Mouse (Mus musculus) testis, adult 2 months (tissue): ENCODE measurements at regions not wholly inside any gene's neighbourhood (a gene's known extent, or its start where the extent isn't known, plus 50 kb on each side); places are given as distances from the start of the nearest gene placed in this dataset.

Experiments used
- H3K27ac ChIP-seq: fragments of 200-500 bp; 2 replicates; pipeline ENCODE4 v1.5.1; 2012; ENCODE audit warnings: low read depth, low read length; ENCODE audit not compliant: control insufficient read depth, insufficient read depth
- H3K27me3 ChIP-seq: fragments of 200-500 bp; 2 replicates; pipeline ENCODE4 v1.6.1; 2012; ENCODE audit warnings: mild to moderate bottlenecking, low read length, moderate library complexity; ENCODE audit not compliant: control insufficient read depth, insufficient read depth
- H3K36me3 ChIP-seq: fragments of 200-500 bp; 2 replicates; pipeline ENCODE4 v1.6.1; 2012; ENCODE audit warnings: mild to moderate bottlenecking, low read length; ENCODE audit not compliant: control insufficient read depth, insufficient read depth
- H3K4me1 ChIP-seq: fragments of 200-500 bp; 2 replicates; pipeline ENCODE4 v1.6.1; 2012; ENCODE audit warnings: low read length; ENCODE audit not compliant: control insufficient read depth, insufficient read depth
- H3K4me3 ChIP-seq: fragments of 200-500 bp; 2 replicates; pipeline ENCODE4 v1.5.1; 2012; ENCODE audit warnings: low read depth, mild to moderate bottlenecking, low read length, moderate library complexity, mixed read lengths; ENCODE audit not compliant: control insufficient read depth
- CTCF ChIP-seq: fragments of 200-500 bp; IDR thresholded peaks from 2 replicates; pipeline ENCODE4 v1.5.1; 2012; ENCODE audit warnings: low read depth, mild to moderate bottlenecking, inconsistent platforms, low read length, moderate library complexity; ENCODE audit not compliant: control insufficient read depth, insufficient read depth, insufficient replicate concordance
- POLR2A ChIP-seq: fragments of 200-500 bp; IDR thresholded peaks from 2 replicates; pipeline ENCODE4 v1.6.1; 2012; ENCODE audit warnings: low read depth, mild to moderate bottlenecking, inconsistent platforms, low read length, moderate library complexity; ENCODE audit not compliant: control insufficient read depth

GRCm38 (mm10) chr19:15611137-15611758 is 335.9 kb downstream of the Psat1 start:
- Histone ChIP-seq H3K4me3 (no peak overlapping the region), H3K4me1 (no peaks in the 10 kb centered on the region; the same call in none of the 2 replicates), H3K27ac (no peak overlapping the region), H3K36me3 (no peaks in the 10 kb centered on the region), H3K27me3 (no peaks in the 10 kb centered on the region)
- TF ChIP-seq CTCF (no peak), POLR2A (no peak)

GRCm38 (mm10) chr19:15606440-15606839 is 340.7 kb downstream of the Psat1 start:
- Histone ChIP-seq H3K4me3 (no peak overlapping the region), H3K27ac (no peak overlapping the region), H3K27me3 (no peaks in the 10 kb centered on the region), H3K4me1 (no peaks in the 10 kb centered on the region), H3K36me3 (no peaks in the 10 kb centered on the region)
- no peak for TF ChIP-seq CTCF

- no peaks in the 10 kb centered on the region for H3K27me3 ChIP-seq
- no peak for TF ChIP-seq CTCF
- TF ChIP-seq POLR2A, result no peak
- H3K4me1 ChIP-seq, result no peaks in the 10 kb centered on the region
- H3K36me3 ChIP-seq, result no peaks in the 10 kb centered on the region
- no peak overlapping the region for H3K27ac ChIP-seq
- H3K4me3 ChIP-seq, result no peak overlapping the region
Observed at GRCm38 (mm10) chr19:15592821-15593220, 354.3 kb downstream of the Psat1 start.

GRCm38 (mm10) chr19:15583782-15584693 is 363.1 kb downstream of the Psat1 start:
- TF ChIP-seq CTCF, result no peak
- TF ChIP-seq POLR2A, result no peak
- H3K27ac ChIP-seq, result no peak overlapping the region
- H3K36me3 ChIP-seq, result no peaks in the 10 kb centered on the region
- no peak overlapping the region for H3K4me3 ChIP-seq
- H3K4me1 ChIP-seq, result no peaks in the 10 kb centered on the region
- H3K27me3 ChIP-seq, result no peaks in the 10 kb centered on the region

GRCm38 (mm10) chr19:15583106-15583781 is 363.9 kb downstream of the Psat1 start:
- TF ChIP-seq CTCF (no peak), POLR2A (no peak)
- H3K4me1 ChIP-seq, result no peaks in the 10 kb centered on the region
- H3K27ac ChIP-seq, result no peak overlapping the region
- no peaks in the 10 kb centered on the region for H3K36me3 ChIP-seq
- no peaks in the 10 kb centered on the region for H3K27me3 ChIP-seq
- H3K4me3 ChIP-seq, result no peak overlapping the region

- Histone ChIP-seq H3K4me1 (no peaks in the 10 kb centered on the region), H3K27me3 (no peaks in the 10 kb centered on the region), H3K27ac (no peak overlapping the region), H3K36me3 (no peaks in the 10 kb centered on the region), H3K4me3 (no peak overlapping the region)
- TF ChIP-seq POLR2A, result no peak
- no peak for TF ChIP-seq CTCF
Observed at GRCm38 (mm10) chr19:15571204-15571603, 375.9 kb downstream of the Psat1 start.

- no peak overlapping the region for H3K4me3 ChIP-seq
- TF ChIP-seq CTCF (no peak), POLR2A (no peak)
- no peak overlapping the region for H3K27ac ChIP-seq
- no peaks in the 10 kb centered on the region for H3K4me1 ChIP-seq
- no peaks in the 10 kb centered on the region for H3K36me3 ChIP-seq
- H3K27me3 ChIP-seq, result no peaks in the 10 kb centered on the region
Observed at GRCm38 (mm10) chr19:15561511-15561910, 385.6 kb downstream of the Psat1 start.
